Mouse (Mus musculus): ENCODE measurements around the gene Panx3. TPM values are rescaled to one million over a fixed set of nuclear protein-coding genes. Genes with fewer than 3 reads are reported as not detected.

The Panx3 gene
- polyA plus RNA-seq, 2 experiments, result not detected

- Histone ChIP-seq H3K36me3 (replicated peaks; ENCODE audit: control insufficient read depth, insufficient read depth, low read depth) (no peaks in the 10 kb centered on the region), H3K27me3 (ENCODE audit: control insufficient read depth, insufficient read depth, low read length) (no peaks in the 10 kb centered on the region), H3K4me2 (ENCODE audit: low read depth) (no peak overlapping the region), H3K9me3 (ENCODE audit: control insufficient read depth, low read length) (no peaks in the 10 kb centered on the region), H3K4me3 (ENCODE audit: insufficient read depth in 1 of 2, low read depth in 2 of 2, low read length in 2 of 2) (no peak overlapping the region), H3K27ac (no peak overlapping the region), H3K4me1 (replicated peaks; ENCODE audit: control insufficient read depth in 2 of 2, insufficient read depth in 2 of 2, low read length in 1 of 2) (no peaks in the 10 kb centered on the region), H3K9ac (replicated peaks) (no peak overlapping the region)
- DNase-seq (ENCODE audit: low read depth in 3 of 3, low spot score in 3 of 3) (no peak), ATAC-seq (ENCODE audit: insufficient read depth) (no peak)
- TF ChIP-seq EP300 (IDR thresholded peaks at IDR 0.05; ENCODE audit: low read depth), result no peak
- TF ChIP-seq CTCF (IDR thresholded peaks at IDR 0.05; ENCODE audit: low read depth), result no peak
- WGBS (ENCODE audit: insufficient replicate concordance), result 62% methylated on average over 4 of the region's 4 CpGs
Measured at GRCm38 (mm10) chr9:37628581-37628980, 40.5 kb downstream of the Panx3 start.

DNA sequence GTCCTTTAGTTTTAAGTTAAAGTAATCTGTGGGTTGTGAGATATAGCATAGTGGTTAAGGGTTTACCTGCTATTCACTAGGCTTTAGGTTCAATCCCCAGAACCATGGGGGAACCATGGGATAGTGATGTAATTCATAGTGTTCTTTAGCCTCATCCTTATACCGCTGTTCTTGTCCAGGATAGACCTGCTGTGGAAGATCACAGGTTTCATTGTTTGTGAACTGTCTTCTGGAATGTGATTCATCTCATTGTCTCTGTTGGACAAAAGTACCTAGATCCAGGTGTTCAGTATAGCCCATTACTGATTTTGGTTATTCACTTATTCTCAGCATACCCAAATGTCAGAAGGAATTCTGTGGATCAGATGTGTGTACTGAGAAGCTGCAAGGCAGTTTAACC is 41.8 kb downstream of the Panx3 start:
- Histone ChIP-seq H3K4me1 (replicated peaks; ENCODE audit: control insufficient read depth in 2 of 2, insufficient read depth in 2 of 2, low read length in 1 of 2) (no peaks in the 10 kb centered on the region), H3K27me3 (ENCODE audit: control insufficient read depth, insufficient read depth, low read length) (no peaks in the 10 kb centered on the region), H3K4me3 (ENCODE audit: insufficient read depth in 1 of 2, low read depth in 2 of 2, low read length in 2 of 2) (no peak overlapping the region), H3K9me3 (ENCODE audit: control insufficient read depth, low read length) (no peaks in the 10 kb centered on the region), H3K9ac (replicated peaks) (no peak overlapping the region), H3K36me3 (replicated peaks; ENCODE audit: control insufficient read depth, insufficient read depth, low read depth) (no peaks in the 10 kb centered on the region), H3K27ac (no peak overlapping the region), H3K4me2 (ENCODE audit: low read depth) (no peak overlapping the region)
- no peak for ATAC-seq (ENCODE audit: insufficient read depth)
- DNase-seq (ENCODE audit: low read depth in 3 of 3, low spot score in 3 of 3), result no peak
- WGBS (ENCODE audit: insufficient replicate concordance), result 77% methylated on average over 1 of the region's 1 CpGs
- TF ChIP-seq EP300 (IDR thresholded peaks at IDR 0.05; ENCODE audit: low read depth) (no peak), CTCF (IDR thresholded peaks at IDR 0.05; ENCODE audit: low read depth) (no peak)

GRCm38 (mm10) chr9:37626103-37626567 is 42.9 kb downstream of the Panx3 start:
- Histone ChIP-seq H3K9me3 (ENCODE audit: control insufficient read depth, low read length) (no peaks in the 10 kb centered on the region), H3K27ac (no peak overlapping the region), H3K9ac (replicated peaks) (no peak overlapping the region), H3K4me3 (ENCODE audit: insufficient read depth in 1 of 2, low read depth in 2 of 2, low read length in 2 of 2) (no peak overlapping the region), H3K27me3 (ENCODE audit: control insufficient read depth, insufficient read depth, low read length) (no peaks in the 10 kb centered on the region), H3K36me3 (replicated peaks; ENCODE audit: control insufficient read depth, insufficient read depth, low read depth) (no peaks in the 10 kb centered on the region), H3K4me1 (replicated peaks; ENCODE audit: control insufficient read depth in 2 of 2, insufficient read depth in 2 of 2, low read length in 1 of 2) (no peaks in the 10 kb centered on the region), H3K4me2 (ENCODE audit: low read depth) (no peak overlapping the region)
- no peak for TF ChIP-seq EP300 (IDR thresholded peaks at IDR 0.05; ENCODE audit: low read depth)
- no peak for TF ChIP-seq CTCF (IDR thresholded peaks at IDR 0.05; ENCODE audit: low read depth)
- DNase-seq (ENCODE audit: low read depth in 3 of 3, low spot score in 3 of 3) (no peak), ATAC-seq (ENCODE audit: insufficient read depth) (no peak)
- WGBS (ENCODE audit: insufficient replicate concordance), result 30% methylated on average over 3 of the region's 3 CpGs

DNA sequence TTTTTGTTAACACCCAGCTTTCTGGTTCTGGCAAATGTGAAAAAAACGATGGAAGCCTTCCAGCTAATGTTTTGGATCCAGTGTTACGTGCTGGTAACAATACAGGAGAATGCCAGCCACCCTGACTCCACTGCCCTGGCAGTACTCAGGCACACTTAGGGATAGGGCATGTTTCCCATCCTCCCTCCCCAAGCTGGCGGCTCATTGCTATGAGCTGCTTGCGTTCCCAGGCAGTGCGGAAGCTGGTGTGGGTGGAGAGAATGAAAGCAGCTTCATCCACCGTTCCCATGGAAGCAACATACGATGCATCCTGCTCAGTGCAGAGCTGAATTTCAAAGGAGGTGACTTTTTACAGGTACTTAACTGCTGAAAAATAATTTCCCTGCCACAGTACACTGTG is 43.4 kb downstream of the Panx3 start:
- 59% methylated on average over 7 of the region's 7 CpGs for WGBS (ENCODE audit: insufficient replicate concordance)

DNA sequence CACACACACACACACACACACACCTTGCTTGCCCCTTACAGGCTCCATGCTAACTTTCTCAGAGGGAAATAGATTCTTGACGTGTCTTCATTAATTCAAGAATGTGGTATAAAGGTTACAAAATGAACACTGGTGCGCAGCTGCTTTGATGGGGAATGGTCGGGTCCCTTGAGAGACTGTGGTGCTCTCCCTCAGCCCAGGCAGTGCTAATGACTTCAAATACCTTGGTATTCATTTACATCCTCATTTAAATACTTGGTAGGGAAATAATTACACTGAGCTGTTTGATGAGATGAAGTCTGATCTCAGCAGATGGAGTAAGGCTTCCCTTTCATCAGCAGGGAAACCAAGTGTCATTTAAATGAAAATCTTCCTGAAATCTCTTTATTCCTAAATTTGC is 43.9 kb downstream of the Panx3 start:
- no peak for TF ChIP-seq EP300 (IDR thresholded peaks at IDR 0.05; ENCODE audit: low read depth)
- TF ChIP-seq CTCF (IDR thresholded peaks at IDR 0.05; ENCODE audit: low read depth), result no peak
- Histone ChIP-seq H3K27me3 (ENCODE audit: control insufficient read depth, insufficient read depth, low read length) (no peaks in the 10 kb centered on the region), H3K4me3 (ENCODE audit: insufficient read depth in 1 of 2, low read depth in 2 of 2, low read length in 2 of 2) (no peak overlapping the region), H3K4me1 (replicated peaks; ENCODE audit: control insufficient read depth in 2 of 2, insufficient read depth in 2 of 2, low read length in 1 of 2) (no peaks in the 10 kb centered on the region), H3K9ac (replicated peaks) (no peak overlapping the region), H3K4me2 (ENCODE audit: low read depth) (no peak overlapping the region), H3K36me3 (replicated peaks; ENCODE audit: control insufficient read depth, insufficient read depth, low read depth) (no peaks in the 10 kb centered on the region), H3K9me3 (ENCODE audit: control insufficient read depth, low read length) (no peaks in the 10 kb centered on the region), H3K27ac (no peak overlapping the region)
- 62% methylated on average over 3 of the region's 3 CpGs for WGBS (ENCODE audit: insufficient replicate concordance)
- no peak for DNase-seq (ENCODE audit: low read depth in 3 of 3, low spot score in 3 of 3)
- ATAC-seq (ENCODE audit: insufficient read depth), result no peak

More for the DNA sequence above, 43.4 kb downstream of the Panx3 start:
- DNase-seq (ENCODE audit: low read depth in 3 of 3, low spot score in 3 of 3), result no peak
- no peak for ATAC-seq (ENCODE audit: insufficient read depth)
- Histone ChIP-seq H3K9ac (replicated peaks) (no peak overlapping the region), H3K36me3 (replicated peaks; ENCODE audit: control insufficient read depth, insufficient read depth, low read depth) (no peaks in the 10 kb centered on the region), H3K4me2 (ENCODE audit: low read depth) (no peak overlapping the region), H3K27ac (no peak overlapping the region), H3K4me3 (ENCODE audit: insufficient read depth in 1 of 2, low read depth in 2 of 2, low read length in 2 of 2) (no peak overlapping the region), H3K4me1 (replicated peaks; ENCODE audit: control insufficient read depth in 2 of 2, insufficient read depth in 2 of 2, low read length in 1 of 2) (no peaks in the 10 kb centered on the region), H3K9me3 (ENCODE audit: control insufficient read depth, low read length) (no peaks in the 10 kb centered on the region), H3K27me3 (ENCODE audit: control insufficient read depth, insufficient read depth, low read length) (no peaks in the 10 kb centered on the region)
- no peak for TF ChIP-seq CTCF (IDR thresholded peaks at IDR 0.05; ENCODE audit: low read depth)
- TF ChIP-seq EP300 (IDR thresholded peaks at IDR 0.05; ENCODE audit: low read depth), result no peak
